Mouse (Mus musculus) embryo, embryonic 10 days (tissue): ENCODE results near the gene 4933421I07Rik.

Source experiments
- DNase-seq: peaks from one replicate; pipeline ENCODE4 v3.0.0-alpha.2; 2015; ENCODE audit warnings: low spot score

Gene 4933421I07Rik

DNA sequence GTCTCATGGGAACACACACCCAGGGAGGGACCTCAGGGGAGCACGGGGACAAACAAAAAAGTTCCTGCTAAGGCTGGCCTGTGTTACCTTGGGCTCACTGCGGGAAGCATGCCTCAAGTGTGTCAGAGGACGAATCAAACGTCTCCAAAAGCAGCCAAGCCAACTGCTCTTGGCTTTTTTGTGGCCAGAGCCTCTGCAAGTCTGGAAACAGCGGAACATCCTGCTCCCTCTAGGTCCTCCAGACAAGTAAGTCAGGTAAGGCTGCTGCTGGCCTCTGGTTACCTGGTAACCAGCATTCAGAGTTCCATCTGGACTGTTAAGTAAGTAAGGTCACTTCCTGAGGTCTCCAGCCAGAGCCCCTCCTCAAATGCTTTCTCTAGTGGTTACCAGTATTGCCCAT, at the start of gene 4933421I07Rik:
4933421I07Rik (minus strand) TSS at position 271 of the 400 bp plus-strand sequence.
- no peak for DNase-seq

DNA sequence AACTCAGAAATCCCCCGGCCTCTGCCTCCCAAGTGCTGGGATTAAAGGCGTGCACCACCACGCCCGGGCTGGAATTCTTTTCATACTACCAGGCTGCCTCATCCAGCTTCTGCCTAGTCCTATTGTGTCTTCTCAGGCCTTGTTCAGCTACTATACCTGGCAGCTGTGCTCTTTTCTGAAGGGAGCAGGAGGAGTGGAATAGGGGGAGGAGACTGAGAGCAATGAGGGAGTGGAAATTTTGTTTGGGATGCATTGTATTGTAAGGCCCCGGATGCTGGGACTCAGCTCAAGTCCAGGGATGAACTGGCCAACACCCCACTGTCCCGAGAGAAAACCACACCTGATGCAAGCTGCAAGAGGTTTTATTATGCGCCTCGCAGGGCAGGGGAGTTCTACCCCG, 49.4 kb upstream of the 4933421I07Rik start:
- no peak for DNase-seq

DNA sequence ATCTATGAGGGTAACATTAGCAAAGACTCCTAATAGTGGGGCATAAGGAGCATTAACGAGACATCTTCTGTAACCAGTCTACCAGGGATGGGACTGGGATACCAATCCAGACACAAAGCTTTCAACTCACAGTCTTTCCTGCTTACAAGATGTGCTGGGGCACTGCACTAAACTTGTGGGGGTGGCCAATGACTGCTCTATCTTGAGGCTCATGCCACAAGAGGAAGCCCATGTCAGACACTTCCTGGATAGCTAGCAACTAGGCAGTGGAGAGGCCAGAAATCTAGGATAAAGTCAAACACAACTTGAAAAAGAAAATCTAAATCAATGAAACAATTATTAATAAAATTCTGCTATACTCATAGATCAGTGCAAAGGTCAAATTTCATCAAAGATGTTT, 48.3 kb upstream of the 4933421I07Rik start:
- DNase-seq: no peak

DNA sequence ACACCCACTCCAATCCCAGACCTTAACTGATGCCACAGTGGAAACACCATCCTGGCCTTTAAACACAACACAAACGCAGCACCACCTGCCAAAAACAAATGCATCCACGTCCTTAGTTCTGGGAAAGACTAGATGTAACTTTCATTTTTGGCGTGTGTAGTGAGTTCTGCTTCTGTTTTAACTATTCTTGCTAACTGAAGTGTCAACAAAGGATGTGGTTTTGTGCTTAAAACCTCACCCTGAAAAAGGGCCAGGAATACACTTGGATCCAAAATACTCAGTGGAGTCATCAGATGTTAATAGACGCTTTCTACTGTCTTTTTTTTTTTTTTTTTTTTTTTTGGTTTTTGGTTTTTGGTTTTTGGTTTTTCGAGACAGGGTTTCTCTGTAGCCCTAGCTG, 42.9 kb upstream of the 4933421I07Rik start:
- no peak for DNase-seq

DNA sequence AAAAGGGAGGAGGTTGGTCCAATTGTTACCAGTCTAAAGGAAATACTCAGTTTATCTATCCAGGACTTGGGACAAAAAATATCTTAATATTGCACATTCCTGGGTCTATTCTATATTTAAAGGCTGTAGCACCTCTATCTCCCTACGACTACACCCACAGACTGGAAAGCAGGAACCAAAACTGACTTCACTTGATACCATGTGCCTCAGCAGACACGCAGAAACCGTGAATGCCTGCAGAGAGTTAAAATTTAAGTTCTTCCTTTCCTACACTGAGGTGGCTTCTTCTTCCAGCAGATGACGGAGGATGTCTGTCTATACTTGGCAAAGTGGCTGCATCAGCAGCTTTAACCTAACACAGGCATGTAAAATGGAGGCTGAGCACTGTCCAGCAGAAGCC, 42.4 kb upstream of the 4933421I07Rik start:
- no peak for DNase-seq

DNA sequence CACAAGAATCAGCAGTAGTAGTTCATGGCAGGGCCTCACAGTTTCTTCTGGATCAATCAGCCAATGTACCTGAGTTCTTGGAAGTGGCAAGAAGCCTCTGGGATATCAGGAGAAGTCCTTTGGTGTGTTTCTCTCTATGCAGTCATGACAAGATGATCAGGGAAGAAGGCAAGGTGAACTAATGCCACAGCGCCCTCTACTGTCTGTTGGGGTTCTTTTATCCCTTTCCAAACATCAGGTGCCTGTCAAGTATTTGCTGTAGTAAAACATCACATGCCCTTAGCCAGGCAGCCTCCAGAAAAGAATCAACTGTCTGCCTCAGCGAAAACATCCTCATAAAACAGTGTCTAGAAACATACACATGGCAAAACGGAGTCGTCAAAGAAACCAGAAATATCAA, 6.7 kb upstream of the 4933421I07Rik start:
- no peak for DNase-seq

DNA sequence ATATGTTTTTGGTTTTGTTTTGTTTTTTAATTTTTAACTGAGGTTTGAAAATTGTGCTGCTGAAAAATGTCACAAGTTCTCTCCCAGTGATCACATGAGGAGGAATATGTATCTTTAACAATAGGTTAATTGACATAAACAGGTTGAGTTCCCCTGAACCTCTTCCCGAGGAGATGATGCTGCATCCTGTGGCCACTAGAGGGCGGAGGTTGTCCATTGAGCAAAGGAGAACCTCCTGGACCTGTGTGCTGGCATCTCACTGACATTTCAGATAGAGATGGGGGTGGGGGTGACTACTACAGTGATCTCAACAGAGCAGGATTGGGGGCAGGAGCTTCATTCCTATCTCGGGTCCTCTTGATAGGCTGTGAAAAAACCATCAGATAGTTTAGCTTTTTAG, 2.7 kb upstream of the 4933421I07Rik start:
- peak; percentile 5 for DNase-seq

DNA sequence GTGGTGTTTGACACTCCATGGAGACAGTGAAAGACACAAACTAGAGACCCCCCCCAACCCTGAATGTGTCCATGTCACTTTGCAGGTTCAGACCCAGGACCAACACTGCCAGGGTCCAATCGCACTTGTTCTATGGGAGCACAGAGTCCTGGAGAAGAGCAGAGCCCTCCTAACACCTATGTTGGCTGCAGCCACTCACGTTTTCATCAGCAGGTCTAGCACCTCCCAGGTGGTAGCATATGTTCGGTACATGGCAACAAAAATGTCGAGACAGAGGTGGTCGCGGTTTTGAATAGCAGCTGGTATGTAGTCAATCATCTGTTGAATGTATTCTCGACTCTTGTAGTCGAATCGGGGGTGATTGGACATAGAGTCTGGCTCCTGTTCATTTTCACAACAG, 568 bp downstream of the 4933421I07Rik start:
- no peak for DNase-seq
